ENCODE assay signal across 11 mouse cellular contexts in the genomic region with DNA sequence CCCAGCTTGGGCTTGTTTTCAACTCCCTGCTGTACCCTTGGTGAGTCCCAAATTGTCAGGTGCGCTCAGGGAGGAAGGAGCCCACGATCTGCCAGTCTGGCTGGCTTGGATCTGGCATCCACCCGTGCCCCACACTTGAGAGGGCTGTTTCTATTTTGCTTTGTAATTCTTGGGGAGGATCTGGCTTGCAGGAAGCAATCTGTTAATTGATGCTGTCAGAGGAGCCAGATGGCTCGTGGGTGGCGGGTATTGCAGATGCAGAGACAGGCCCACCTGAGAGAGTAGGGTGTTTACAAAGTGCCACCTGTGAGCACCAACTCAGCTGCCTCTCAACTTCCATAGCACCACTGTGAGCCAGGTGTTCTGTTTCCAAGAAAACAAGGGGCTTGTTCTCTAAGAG.
DNase-seq lines count a peak whose midpoint lies in the region; ATAC-seq lines count a peak whose summit lies in the region.
"Had no signal": no experiment of that assay in that cellular context is flagged by ENCODE, and none has a peak within 500 bp of the region (broad histone marks: within the 10 kb centered on the region; RNA-seq: fewer than 3 reads in every experiment).

No protein-coding gene starts in this region.

- DNase-seq in cerebellum, postnatal 10 days = peak; percentile 35 to 43
- DNase-seq in cerebellum, adult 11 months = no peak
- peak; percentile 45 for DNase-seq in left cerebral cortex, adult 18-20 months (ENCODE audit: low spot score in 2 of 2)
- no peak for DNase-seq in left cerebral cortex, postnatal 4 days
- DNase-seq in layer of hippocampus, postnatal 36 days = peak; percentile 51 to 64
- peak; percentile 54 to 72 for DNase-seq in right cerebral cortex, postnatal 36 days (ENCODE audit: low spot score in 2 of 2)
- no peak for DNase-seq in lung, postnatal 4 days
- DNase-seq: thymus, postnatal 25 days had no signal

- intact Hi-C loops in left cerebral cortex, postnatal 4 days (cut with DNase I) = no loop called here

- no peak for ATAC-seq in CD4-positive, CD25-positive, alpha-beta regulatory T cell, adult 4 months
- ATAC-seq: intestine, embryonic 15.5 days; liver, embryonic 12.5 days had no signal

Comparison
In these comparisons a context has a peak if more than half of its experiments do, and no peak if none do; other contexts are left out.
1. DNase-seq: peak in cerebellum, postnatal 10 days (2 of 2), left cerebral cortex, adult 18-20 months (2 of 2), layer of hippocampus, postnatal 36 days (2 of 2) and right cerebral cortex, postnatal 36 days (2 of 2); none in cerebellum, adult 11 months (single experiment), left cerebral cortex, postnatal 4 days (single experiment) and lung, postnatal 4 days (0 of 2).